Mouse (Mus musculus): ENCODE results near the gene Gm765.

Gm765 gene

GRCm38 (mm10) chr6:98342654-98343053 is at the start of gene Gm765:
Gm765 (minus strand) TSS chr6:98342754.
- no peak for DNase-seq (ENCODE audit: low read depth)

GRCm38 (mm10) chr6:98385487-98385886 is 42.9 kb upstream of the Gm765 start:
- no peak for DNase-seq (ENCODE audit: low read depth)

- DNase-seq (ENCODE audit: low read depth) = no peak
Measured at GRCm38 (mm10) chr6:98384431-98384830, 41.9 kb upstream of the Gm765 start.

GRCm38 (mm10) chr6:98383411-98383810 is 40.9 kb upstream of the Gm765 start:
- DNase-seq (ENCODE audit: low read depth) = peak; percentile 68

GRCm38 (mm10) chr6:98366199-98366598 is 23.6 kb upstream of the Gm765 start:
- no peak for DNase-seq (ENCODE audit: low read depth)

- DNase-seq (ENCODE audit: low read depth) = no peak
Measured at GRCm38 (mm10) chr6:98355271-98355670, 12.7 kb upstream of the Gm765 start.

GRCm38 (mm10) chr6:98353285-98353684 is 10.7 kb upstream of the Gm765 start:
- DNase-seq (ENCODE audit: low read depth) = no peak

- DNase-seq (ENCODE audit: low read depth) = no peak
Measured at GRCm38 (mm10) chr6:98332714-98333113, 9.8 kb downstream of the Gm765 start.

GRCm38 (mm10) chr6:98311659-98312058 is 30.9 kb downstream of the Gm765 start:
- DNase-seq (ENCODE audit: low read depth) = no peak

GRCm38 (mm10) chr6:98307647-98308046 is 34.9 kb downstream of the Gm765 start:
- DNase-seq (ENCODE audit: low read depth) = peak; percentile 22

- DNase-seq (ENCODE audit: low read depth) = no peak
Measured at GRCm38 (mm10) chr6:98307159-98307558, 35.4 kb downstream of the Gm765 start.

GRCm38 (mm10) chr6:98292064-98292463 is 50.5 kb downstream of the Gm765 start:
- no peak for DNase-seq (ENCODE audit: low read depth)

GRCm38 (mm10) chr6:98288316-98288715 is 54.2 kb downstream of the Gm765 start:
- DNase-seq (ENCODE audit: low read depth) = no peak

- no peak for DNase-seq (ENCODE audit: low read depth)
Measured at GRCm38 (mm10) chr6:98287521-98287920, 55.0 kb downstream of the Gm765 start.

- DNase-seq (ENCODE audit: low read depth) = no peak
Measured at GRCm38 (mm10) chr6:98285190-98285589, 57.4 kb downstream of the Gm765 start.

- DNase-seq (ENCODE audit: low read depth) = no peak
Measured at GRCm38 (mm10) chr6:98282791-98283190, 59.8 kb downstream of the Gm765 start.

GRCm38 (mm10) chr6:98271553-98271952 is 71.0 kb downstream of the Gm765 start:
- DNase-seq (ENCODE audit: low read depth) = peak; percentile 58

- no peak for DNase-seq (ENCODE audit: low read depth)
Measured at GRCm38 (mm10) chr6:98262961-98263360, 79.6 kb downstream of the Gm765 start.

- DNase-seq (ENCODE audit: low read depth) = no peak
Measured at GRCm38 (mm10) chr6:98259016-98259415, 83.5 kb downstream of the Gm765 start.

- no peak for DNase-seq (ENCODE audit: low read depth)
Measured at GRCm38 (mm10) chr6:98246449-98246848, 96.1 kb downstream of the Gm765 start.

GRCm38 (mm10) chr6:98243186-98243585 is 99.4 kb downstream of the Gm765 start:
- no peak for DNase-seq (ENCODE audit: low read depth)

- no peak for DNase-seq (ENCODE audit: low read depth)
Measured at GRCm38 (mm10) chr6:98240561-98241272, 101.8 kb downstream of the Gm765 start.

- no peak for DNase-seq (ENCODE audit: low read depth)
Measured at GRCm38 (mm10) chr6:98234097-98234496, 108.5 kb downstream of the Gm765 start.

GRCm38 (mm10) chr6:98223923-98224322 is 118.6 kb downstream of the Gm765 start:
- DNase-seq (ENCODE audit: low read depth) = no peak
